Mouse (Mus musculus) neural tube, embryonic 12.5 days (tissue): Measurements from ENCODE around the gene Mtx1. TPM values are rescaled to one million over a fixed set of nuclear protein-coding genes. Genes with fewer than 3 reads are reported as not detected.
A peak's percentile ranks its signal among the peaks of the same experiment; 100 is the strongest.

ENCODE experiments used
- ATAC-seq: fragments of 200-750 bp; cut with Nextera tagmentation; 2 replicates; pipeline ENCODE4 v1.8.0; 2017; ENCODE audit warnings: low read depth, mild to moderate bottlenecking, moderate TSS enrichment, moderate library complexity; ENCODE audit not compliant: low FRiP score
- H3K27ac ChIP-seq: fragments of 300-500 bp; sonication (generic); 2 replicates; pipeline ENCODE4 v1.5.1; 2016
- H3K27me3 ChIP-seq: fragments of 300-500 bp; sonication (generic); replicated peaks from 2 replicates; pipeline ENCODE4 v1.6.1; 2016; ENCODE audit warnings: mild to moderate bottlenecking
- H3K36me3 ChIP-seq: fragments of 300-500 bp; sonication (generic); 2 replicates; pipeline ENCODE4 v1.6.1; 2016; ENCODE audit warnings: mild to moderate bottlenecking
- H3K4me1 ChIP-seq: fragments of 300-500 bp; sonication (generic); 2 replicates; pipeline ENCODE4 v1.6.1; 2016
- H3K4me2 ChIP-seq: fragments of 300-500 bp; sonication (generic); replicated peaks from 2 replicates; pipeline ENCODE4 v1.6.1; 2016; ENCODE audit warnings: mild to moderate bottlenecking
- H3K4me3 ChIP-seq: fragments of 300-500 bp; sonication (generic); 2 replicates; pipeline ENCODE4 v1.5.1; 2016
- H3K9ac ChIP-seq: fragments of 300-500 bp; sonication (generic); 2 replicates; pipeline ENCODE4 v1.6.1; 2016; ENCODE audit warnings: mild to moderate bottlenecking
- H3K9me3 ChIP-seq: fragments of 300-500 bp; sonication (generic); 2 replicates; pipeline ENCODE4 v1.6.1; 2016; ENCODE audit warnings: mild to moderate bottlenecking
- WGBS: fragments of 180-500 bp; shearing (Covaris S2); methylation state at CpG from one replicate; pipeline ENCODE4 v1.1.7; 2016; 5-methylcytosine and 5-hydroxymethylcytosine counted together
- polyA plus RNA-seq: library from polyadenylated mRNA; unstranded; fragments of >200 nt; fragmentation: Nextera tagmentation; extraction: Ambion mirVana; gene quantifications from 2 replicates; pipeline ENCODE4 v1.2.1, GENCODE M21; 2016

Mtx1 gene
- polyA plus RNA-seq, 1 experiment from 2014 or later: 174 TPM

DNA sequence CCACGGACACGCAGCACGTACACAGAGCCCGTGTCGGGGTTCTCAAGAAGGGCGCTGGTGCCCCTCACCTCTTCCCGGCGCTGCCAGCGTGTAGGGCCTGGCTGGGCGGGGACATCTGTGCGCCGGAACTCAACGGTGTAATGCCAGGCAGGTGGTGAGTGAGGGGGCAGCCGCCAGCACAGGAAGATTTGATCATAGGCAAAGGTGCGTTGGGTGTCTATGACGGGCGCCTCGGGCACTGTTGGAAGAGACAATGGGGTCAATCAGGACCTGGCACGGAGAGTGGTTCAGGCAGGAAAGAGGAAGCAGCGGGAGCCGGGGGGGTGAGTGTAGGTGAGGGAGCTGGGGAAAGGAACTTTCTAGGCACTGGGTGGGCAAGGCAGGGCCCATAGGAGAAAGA, 10.8 kb upstream of the Mtx1 start:
- no peaks in the 10 kb centered on the region for H3K9me3 ChIP-seq
- H3K4me1 ChIP-seq: no peaks in the 10 kb centered on the region
- no peak overlapping the region for H3K4me2 ChIP-seq
- peaks cover 82% of the 10 kb centered on the region for H3K36me3 ChIP-seq
- no peak for ATAC-seq
- no peaks in the 10 kb centered on the region for H3K27me3 ChIP-seq
- no peak overlapping the region for H3K27ac ChIP-seq
- WGBS: 94% methylated on average over 21 of the region's 21 CpGs
- H3K4me3 ChIP-seq: no peak overlapping the region
- no peak overlapping the region for H3K9ac ChIP-seq

DNA sequence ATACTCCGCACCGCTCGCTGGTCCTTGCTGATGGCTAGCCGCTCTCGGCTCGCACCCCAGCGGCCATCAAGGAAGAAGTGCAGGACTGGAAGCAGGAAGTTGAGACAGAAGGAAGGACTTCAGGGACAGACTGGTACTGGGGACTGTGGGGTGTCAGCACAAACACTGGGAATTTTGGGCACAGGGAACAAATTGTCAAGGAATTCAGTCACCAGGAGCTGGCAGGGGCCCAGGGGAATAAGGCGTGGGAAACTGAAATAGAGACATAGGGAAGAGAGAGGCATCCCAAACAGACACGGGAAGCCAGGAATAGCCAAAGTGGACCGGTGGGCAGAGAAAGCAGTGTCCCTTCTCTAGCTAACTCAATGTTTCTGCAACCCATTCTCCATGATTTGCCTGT, 9.6 kb upstream of the Mtx1 start:
- no peaks in the 10 kb centered on the region for H3K27me3 ChIP-seq
- H3K36me3 ChIP-seq: peaks cover 74% of the 10 kb centered on the region
- no peaks in the 10 kb centered on the region for H3K9me3 ChIP-seq
- 93% methylated on average over 10 of the region's 10 CpGs for WGBS
- ATAC-seq: no peak
- H3K4me1 ChIP-seq: no peaks in the 10 kb centered on the region
- H3K4me2 ChIP-seq: no peak overlapping the region
- no peak overlapping the region for H3K27ac ChIP-seq
- no peak overlapping the region for H3K9ac ChIP-seq
- no peak overlapping the region for H3K4me3 ChIP-seq

DNA sequence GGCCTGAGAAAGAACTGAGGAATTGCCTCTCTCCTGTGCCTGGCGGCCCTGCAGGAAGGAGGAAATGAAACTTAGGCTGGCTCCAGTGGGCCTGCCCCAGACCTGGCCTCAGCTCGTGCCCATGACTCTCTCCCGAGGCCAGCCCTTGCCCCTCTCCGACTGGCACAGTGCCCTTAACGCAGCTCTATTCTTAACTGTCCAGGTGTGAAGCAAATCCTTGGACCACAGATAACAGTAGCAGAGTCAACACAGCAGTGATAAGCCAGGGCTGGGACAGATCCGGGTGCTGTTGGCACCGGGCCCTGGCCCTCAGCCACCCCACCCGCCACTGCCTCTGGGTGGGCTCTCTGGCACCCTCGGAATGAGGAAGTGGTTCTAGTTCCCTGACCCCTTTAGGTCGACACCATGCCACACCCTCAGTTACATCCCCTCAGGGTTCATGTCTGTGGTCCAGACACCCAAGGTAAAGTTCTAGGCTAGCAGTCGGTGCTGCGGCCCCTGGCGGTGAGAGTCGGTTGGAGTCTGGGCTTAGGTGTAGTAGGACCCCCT, 6.7 kb upstream of the Mtx1 start:
- Histone ChIP-seq H3K9me3 (no peaks in the 10 kb centered on the region), H3K4me1 (peaks cover 8% of the 10 kb centered on the region), H3K36me3 (peaks cover 51% of the 10 kb centered on the region), H3K4me2 (no peak overlapping the region), H3K27ac (no peak overlapping the region), H3K9ac (no peak overlapping the region), H3K4me3 (no peak overlapping the region), H3K27me3 (no peaks in the 10 kb centered on the region; the same call in 1 of the 2 replicates)
- 87% methylated on average over 14 of the region's 14 CpGs for WGBS
- ATAC-seq: no peak

DNA sequence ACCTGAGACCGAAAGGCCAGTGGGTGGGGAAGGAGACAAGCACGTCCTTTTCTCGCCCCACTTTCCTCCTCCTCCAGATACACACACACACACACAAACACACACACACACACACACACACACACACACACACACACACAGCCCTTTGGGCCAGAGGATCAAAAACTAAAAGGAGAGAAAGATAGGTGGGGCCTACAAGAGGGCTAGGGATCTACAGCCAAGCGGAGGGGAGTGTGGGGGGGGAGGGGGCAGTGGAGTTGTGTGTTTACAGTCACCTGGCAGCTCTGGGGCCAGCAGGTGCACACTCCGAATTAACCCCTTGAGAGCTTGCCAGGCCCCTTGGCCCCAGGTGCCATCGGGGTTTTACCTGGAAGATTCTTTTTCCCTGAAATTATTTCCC, 5.7 kb upstream of the Mtx1 start:
- no peak for ATAC-seq
- Histone ChIP-seq H3K9me3 (no peaks in the 10 kb centered on the region), H3K27me3 (no peaks in the 10 kb centered on the region; the same call in 1 of the 2 replicates), H3K4me3 (no peak overlapping the region), H3K9ac (no peak overlapping the region), H3K4me1 (peaks cover 17% of the 10 kb centered on the region), H3K36me3 (peaks cover 41% of the 10 kb centered on the region), H3K27ac (no peak overlapping the region), H3K4me2 (no peak overlapping the region)
- 73% methylated on average over 6 of the region's 6 CpGs for WGBS

DNA sequence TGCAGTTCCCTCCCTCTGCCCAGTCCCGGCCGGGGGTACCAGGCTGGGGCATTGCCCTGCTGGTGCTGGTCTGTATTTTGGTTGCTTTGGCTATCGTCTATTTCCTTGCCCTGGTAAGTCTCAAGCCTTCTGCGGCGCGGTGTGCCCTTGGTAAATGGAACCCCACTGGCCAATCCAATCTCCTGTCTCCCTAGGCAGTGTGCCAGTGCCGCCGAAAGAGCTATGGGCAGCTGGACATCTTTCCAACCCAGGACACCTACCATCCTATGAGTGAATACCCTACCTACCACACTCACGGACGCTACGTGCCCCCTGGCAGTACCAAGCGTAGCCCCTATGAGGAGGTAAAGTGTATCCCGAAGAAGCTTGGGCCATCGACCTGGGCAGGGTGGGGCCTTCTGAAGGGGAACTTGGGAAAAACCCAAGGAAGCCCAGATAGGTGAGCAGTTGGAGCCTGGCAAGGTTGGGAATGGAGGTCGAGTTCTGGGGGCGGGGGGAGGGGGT, 4.9 kb upstream of the Mtx1 start:
- WGBS: 77% methylated on average over 16 of the region's 16 CpGs
- Histone ChIP-seq H3K27ac (no peak overlapping the region), H3K4me2 (no peak overlapping the region)

DNA sequence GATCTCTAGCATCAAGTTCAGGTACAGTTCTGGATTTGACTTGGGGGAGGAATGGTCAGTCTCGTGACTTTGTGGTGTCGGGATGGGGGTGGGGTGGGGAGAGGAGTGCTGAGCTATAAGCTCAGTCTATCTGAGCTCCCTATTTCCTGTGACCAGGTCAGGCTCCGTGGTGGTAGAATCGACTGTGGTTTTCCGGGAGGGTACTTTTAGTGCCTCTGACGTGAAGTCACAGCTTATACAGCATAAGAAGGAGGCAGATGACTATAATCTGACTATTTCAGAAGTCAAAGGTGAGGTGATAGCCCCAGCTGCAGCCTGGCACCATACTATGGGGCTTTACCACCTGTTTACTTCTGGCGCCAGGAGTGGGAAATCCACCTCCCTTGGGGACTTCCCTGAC, 4.5 kb upstream of the Mtx1 start:
- Histone ChIP-seq H3K9me3 (no peaks in the 10 kb centered on the region), H3K9ac (no peak overlapping the region), H3K4me3 (no peak overlapping the region), H3K4me1 (peaks cover 28% of the 10 kb centered on the region), H3K4me2 (no peak overlapping the region), H3K27me3 (no peaks in the 10 kb centered on the region; the same call in 1 of the 2 replicates), H3K27ac (no peak overlapping the region), H3K36me3 (peaks cover 31% of the 10 kb centered on the region)
- WGBS: 82% methylated on average over 7 of the region's 7 CpGs
- no peak for ATAC-seq

More for the DNA sequence above, 4.9 kb upstream of the Mtx1 start:
- Histone ChIP-seq H3K36me3 (peaks cover 35% of the 10 kb centered on the region), H3K4me1 (peaks cover 23% of the 10 kb centered on the region), H3K9ac (no peak overlapping the region), H3K27me3 (no peaks in the 10 kb centered on the region; the same call in 1 of the 2 replicates), H3K4me3 (no peak overlapping the region), H3K9me3 (no peaks in the 10 kb centered on the region)
- no peak for ATAC-seq

DNA sequence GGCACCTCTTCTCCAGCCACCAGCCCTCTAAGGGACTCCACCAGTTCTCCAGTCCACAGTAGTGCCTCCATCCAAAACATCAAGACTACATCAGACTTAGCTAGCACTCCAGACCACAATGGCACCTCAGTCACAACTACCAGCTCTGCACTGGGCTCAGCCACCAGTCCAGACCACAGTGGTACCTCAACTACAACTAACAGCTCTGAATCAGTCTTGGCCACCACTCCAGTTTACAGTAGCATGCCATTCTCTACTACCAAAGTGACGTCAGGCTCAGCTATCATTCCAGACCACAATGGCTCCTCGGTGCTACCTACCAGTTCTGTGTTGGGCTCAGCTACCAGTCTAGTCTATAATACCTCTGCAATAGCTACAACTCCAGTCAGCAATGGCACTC, 3.7 kb upstream of the Mtx1 start:
- no peak overlapping the region for H3K9ac ChIP-seq
- 86% methylated on average over 2 of the region's 2 CpGs for WGBS
- no peak overlapping the region for H3K4me3 ChIP-seq
- no peak overlapping the region for H3K4me2 ChIP-seq
- no peaks in the 10 kb centered on the region; the same call in 1 of the 2 replicates for H3K27me3 ChIP-seq
- no peak for ATAC-seq
- H3K36me3 ChIP-seq: peaks cover 23% of the 10 kb centered on the region
- H3K27ac ChIP-seq: no peak overlapping the region
- H3K4me1 ChIP-seq: peaks cover 36% of the 10 kb centered on the region
- no peaks in the 10 kb centered on the region for H3K9me3 ChIP-seq

DNA sequence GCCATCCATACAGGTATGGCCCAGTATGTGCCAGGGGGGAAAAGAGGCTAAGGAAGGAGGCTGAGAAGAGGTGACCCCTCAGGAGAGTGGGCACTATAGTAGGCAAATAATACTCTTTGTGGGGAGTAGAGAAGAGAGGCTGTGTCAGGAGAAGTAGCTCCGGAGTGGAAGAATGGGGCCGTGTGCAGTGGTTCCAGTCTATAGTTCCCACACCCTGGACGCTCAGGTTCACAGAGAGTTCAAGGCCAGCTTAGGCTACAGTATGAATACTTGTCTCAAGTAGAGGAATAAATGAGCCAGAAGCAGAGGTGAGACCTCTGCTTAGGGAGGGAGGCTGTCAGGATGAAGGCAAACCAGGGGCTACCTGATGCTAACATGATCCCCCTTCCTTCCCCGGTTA, 2.4 kb upstream of the Mtx1 start:
- H3K4me2 ChIP-seq: peak overlapping the region; percentile 85; the same call in 1 of the 2 replicates
- 60% methylated on average over 4 of the region's 4 CpGs for WGBS

DNA sequence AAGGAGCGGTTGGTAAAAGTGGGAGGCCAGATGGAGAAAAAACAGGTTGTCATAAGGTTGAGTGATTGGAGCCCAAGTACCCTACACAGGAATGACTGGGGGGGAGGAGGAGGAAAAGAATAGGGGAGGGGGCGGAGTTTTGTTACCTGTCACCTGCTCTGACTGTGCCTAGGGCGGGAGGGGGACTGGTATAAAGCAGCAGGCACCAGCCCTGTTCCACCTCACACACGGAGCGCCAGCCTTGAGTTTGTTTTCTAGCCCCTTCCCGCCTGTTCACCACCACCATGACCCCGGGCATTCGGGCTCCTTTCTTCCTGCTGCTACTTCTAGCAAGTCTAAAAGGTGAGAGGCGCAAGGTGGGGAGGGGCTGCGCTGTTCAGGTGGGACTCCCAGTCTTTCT, 1.9 kb upstream of the Mtx1 start, which contains the start of gene Muc1:
Gene Muc1, plus strand, starts transcription at position 222 of the 400 bp plus-strand sequence.
- no peak for ATAC-seq
- Histone ChIP-seq H3K9me3 (no peaks in the 10 kb centered on the region), H3K36me3 (peaks cover 15% of the 10 kb centered on the region), H3K9ac (0 out of 2 replicates have a peak within 1 kb of the TSS, but pooled peaks have one; percentile 17), H3K27ac (no peak within 1 kb of the TSS; the same call in 1 of the 2 replicates), H3K27me3 (no peaks in the 10 kb centered on the region; the same call in 1 of the 2 replicates), H3K4me2 (peak within 1 kb of the TSS; percentile 85), H3K4me3 (peak within 1 kb of the TSS; percentile 64), H3K4me1 (peaks cover 52% of the 10 kb centered on the region)
- 32% methylated on average over 10 of the region's 10 CpGs for WGBS

More for the DNA sequence above, 2.4 kb upstream of the Mtx1 start:
- no peak for ATAC-seq
- H3K9me3 ChIP-seq: no peaks in the 10 kb centered on the region
- peaks cover 47% of the 10 kb centered on the region for H3K4me1 ChIP-seq
- no peaks in the 10 kb centered on the region; the same call in 1 of the 2 replicates for H3K27me3 ChIP-seq
- no peak overlapping the region for H3K4me3 ChIP-seq
- peaks cover 15% of the 10 kb centered on the region for H3K36me3 ChIP-seq
- no peak overlapping the region for H3K9ac ChIP-seq
- H3K27ac ChIP-seq: no peak overlapping the region

DNA sequence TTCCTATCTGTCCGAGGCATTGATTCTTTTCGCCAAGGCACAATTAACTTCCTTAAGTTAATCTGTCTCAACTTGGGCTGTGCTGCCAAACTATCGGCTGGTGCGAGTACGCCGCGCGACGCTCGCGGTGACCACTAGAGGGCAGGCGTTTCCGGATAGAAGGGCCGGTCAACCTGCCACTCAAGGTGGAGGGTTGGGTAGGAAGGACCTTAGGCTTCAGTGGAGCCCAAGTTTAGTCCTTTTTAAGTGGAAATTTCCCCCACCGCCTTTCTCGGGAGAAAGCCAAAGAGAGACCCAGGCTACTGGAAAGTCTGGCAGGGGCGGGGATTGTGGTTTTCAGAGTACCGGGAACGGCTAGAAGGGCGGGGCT, 1.3 kb upstream of the Mtx1 start:
- peaks cover 59% of the 10 kb centered on the region for H3K4me1 ChIP-seq
- H3K9me3 ChIP-seq: no peaks in the 10 kb centered on the region

DNA sequence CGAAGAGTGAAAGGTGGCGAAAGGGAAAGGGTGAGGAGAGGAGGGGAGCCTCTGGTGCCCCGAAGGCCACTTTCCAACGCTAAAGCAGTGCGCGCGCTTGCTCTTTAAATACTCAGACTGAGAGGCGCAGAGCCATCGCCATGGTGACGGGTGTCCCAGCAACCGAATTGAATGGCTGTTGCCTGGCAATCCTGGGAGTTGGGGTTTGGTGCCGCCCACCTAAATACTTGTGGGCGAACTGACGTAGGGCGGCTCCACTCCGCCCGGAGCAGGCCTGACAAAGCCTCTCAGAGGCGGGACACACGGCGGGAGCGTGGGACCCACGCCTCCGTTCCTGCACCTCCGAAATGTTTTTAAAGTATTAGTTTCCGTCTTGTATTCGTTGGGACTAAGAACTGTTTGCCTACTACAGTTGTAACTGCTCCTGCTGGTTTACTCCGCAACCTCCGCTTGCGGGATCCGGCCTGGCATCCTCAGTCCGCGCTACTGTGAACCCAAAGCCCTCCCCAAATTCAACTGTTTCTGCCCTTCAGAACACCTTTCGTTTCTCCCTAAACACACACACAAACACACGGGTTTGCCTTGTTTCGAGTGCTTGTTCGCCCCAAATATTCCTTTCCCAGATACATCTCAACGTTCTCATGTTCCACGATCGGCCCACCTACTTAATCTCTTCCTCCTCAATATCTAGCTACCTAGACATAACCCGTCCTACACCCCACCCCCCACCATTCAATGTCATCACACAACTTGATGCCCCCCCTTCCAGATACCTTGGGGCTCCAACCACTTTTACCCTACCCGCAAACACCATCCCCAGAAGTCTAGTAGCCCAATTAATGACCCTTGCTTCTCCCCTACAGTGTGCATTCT, 655 bp upstream of the Mtx1 start:
- Histone ChIP-seq H3K4me3 (peak overlapping the region; percentile 64), H3K4me1 (peaks cover 65% of the 10 kb centered on the region), H3K36me3 (peaks cover 21% of the 10 kb centered on the region), H3K9me3 (no peaks in the 10 kb centered on the region), H3K9ac (peak overlapping the region; percentile 77), H3K27me3 (no peaks in the 10 kb centered on the region; the same call in 1 of the 2 replicates), H3K4me2 (peak overlapping the region; percentile 85), H3K27ac (peak overlapping the region; percentile 80)
- WGBS: 2% methylated on average over 41 of the region's 41 CpGs
- ATAC-seq: peak; percentile 69

More for the DNA sequence above, 1.3 kb upstream of the Mtx1 start:
- Histone ChIP-seq H3K4me2 (peak overlapping the region; percentile 85), H3K9ac (0 out of 2 replicates have a peak overlapping the region, but pooled peaks have one; percentile 17), H3K27me3 (no peaks in the 10 kb centered on the region; the same call in 1 of the 2 replicates), H3K36me3 (peaks cover 15% of the 10 kb centered on the region), H3K4me3 (peak overlapping the region; percentile 64), H3K27ac (no peak overlapping the region)
- WGBS: under 1% methylated on average over 20 of the region's 20 CpGs
- peak; percentile 26; the same call in 1 of the 2 replicates for ATAC-seq

DNA sequence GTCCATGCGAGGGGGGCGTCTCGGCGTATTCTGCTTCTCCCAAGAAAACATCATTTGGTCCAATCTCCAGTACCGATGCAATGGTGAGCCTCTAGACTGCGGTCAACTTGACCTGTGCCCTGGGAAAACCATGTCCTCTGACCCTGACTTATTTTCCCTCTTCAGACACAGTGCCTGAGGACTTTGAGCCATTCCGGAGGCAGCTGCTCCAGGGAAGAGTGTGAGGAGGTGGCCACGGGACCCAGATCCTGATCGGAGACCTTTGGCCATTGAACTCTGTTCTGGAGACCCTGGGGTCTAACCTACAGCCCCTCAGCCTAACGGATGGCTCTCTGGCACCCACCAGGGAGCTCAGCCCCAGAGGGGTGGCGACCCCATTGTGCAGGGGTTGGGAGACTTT, 527 bp downstream of the Mtx1 start:
- H3K36me3 ChIP-seq: peaks cover 22% of the 10 kb centered on the region
- no peaks in the 10 kb centered on the region; the same call in 1 of the 2 replicates for H3K27me3 ChIP-seq
- WGBS: 3% methylated on average over 11 of the region's 11 CpGs

More for the DNA sequence above, 527 bp downstream of the Mtx1 start:
- H3K4me3 ChIP-seq: peak overlapping the region; percentile 64
- peak overlapping the region; percentile 85 for H3K4me2 ChIP-seq
- peaks cover 65% of the 10 kb centered on the region for H3K4me1 ChIP-seq
- 0 out of 2 replicates have a peak, but pooled peaks have one; percentile 1 for ATAC-seq
- H3K27ac ChIP-seq: peak overlapping the region; percentile 80
- peak overlapping the region; percentile 77 for H3K9ac ChIP-seq
- H3K9me3 ChIP-seq: no peaks in the 10 kb centered on the region
